Mouse (Mus musculus): Measurements from ENCODE around the gene Chmp2a. TPM values are rescaled to one million over a fixed set of nuclear protein-coding genes. Genes with fewer than 3 reads are reported as not detected.

Gene Chmp2a
- total RNA-seq, 2 experiments from 2014 or later = 210 to 213 TPM

DNA sequence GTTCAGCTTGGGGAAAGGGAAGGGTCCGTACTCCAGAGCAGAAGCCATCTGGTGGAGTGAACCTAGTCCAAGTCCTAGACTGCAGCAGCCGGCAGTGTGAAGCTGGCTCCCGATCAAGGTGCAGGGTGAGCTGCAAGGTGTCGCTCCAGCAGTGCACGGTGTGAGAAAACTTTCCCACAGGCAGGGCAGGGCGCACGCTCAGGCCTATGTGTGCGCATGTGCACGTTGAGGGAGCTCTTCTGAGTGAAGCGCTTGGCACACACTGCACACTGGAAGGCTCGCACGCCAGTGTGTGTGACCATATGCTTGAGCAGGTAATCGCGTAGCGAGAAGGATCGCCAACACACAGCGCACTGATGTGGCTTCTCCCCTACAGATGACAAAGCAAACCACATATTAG, 28.6 kb downstream of the Chmp2a start:
- no peak for DNase-seq (ENCODE audit: low spot score in 2 of 2)

DNA sequence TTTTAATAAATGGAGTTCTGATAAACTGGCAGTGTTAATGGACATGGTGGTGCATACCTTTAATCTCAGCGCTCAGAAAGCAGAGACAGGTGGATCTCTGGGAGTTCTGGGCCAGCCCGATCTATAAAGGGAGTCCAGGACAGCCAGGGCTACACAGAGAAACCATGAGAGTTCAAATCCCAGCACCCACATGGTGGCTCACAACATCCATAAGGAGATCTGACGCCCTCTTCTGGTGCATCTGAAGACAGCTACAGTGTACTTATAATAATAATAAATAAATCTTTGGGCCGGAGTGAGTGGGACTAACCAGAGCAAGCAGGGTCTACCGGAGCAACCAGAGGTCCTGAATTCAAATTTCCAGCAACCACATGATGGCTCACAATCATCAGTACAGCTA, 31.2 kb downstream of the Chmp2a start:
- no peak for DNase-seq (ENCODE audit: low spot score in 2 of 2)

DNA sequence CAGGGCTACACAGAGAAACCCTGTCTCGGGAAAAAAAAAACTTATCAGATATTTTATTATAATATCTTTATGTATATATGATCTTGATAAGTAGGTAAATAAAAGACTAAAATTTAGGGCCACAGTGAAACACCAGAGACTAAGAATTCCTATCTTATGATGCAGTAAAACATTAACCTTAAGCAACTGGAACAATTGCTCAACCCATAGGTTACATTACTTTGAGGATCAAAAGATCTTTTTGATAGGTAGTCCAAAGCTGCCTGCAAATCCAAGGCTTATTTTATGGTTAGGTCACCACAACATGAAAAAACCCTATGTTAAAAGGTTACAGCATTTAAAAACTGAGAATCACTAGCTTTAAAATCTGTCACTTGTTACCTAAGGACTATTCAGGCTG, 33.0 kb downstream of the Chmp2a start:
- no peak for DNase-seq (ENCODE audit: low spot score in 2 of 2)

DNA sequence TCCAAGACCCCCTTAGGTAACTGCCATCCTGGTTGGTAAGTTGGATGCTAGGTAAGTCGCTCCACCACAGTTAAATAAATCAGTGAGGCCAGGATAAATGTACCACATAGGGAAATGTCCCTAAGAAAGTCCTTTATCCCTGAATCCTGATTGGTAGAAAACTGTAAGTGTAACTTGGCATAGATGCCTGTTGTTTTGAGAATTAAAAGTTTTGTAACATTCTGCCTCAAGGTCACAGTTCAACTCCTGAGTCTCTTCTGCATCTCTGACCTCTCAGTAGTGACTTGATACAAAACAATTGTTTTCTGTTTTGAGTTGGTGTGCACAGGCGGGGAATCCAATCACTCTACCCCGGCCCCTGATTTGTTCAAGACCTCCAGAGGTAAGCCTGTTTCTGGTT, 35.8 kb downstream of the Chmp2a start, which contains the start of gene Trim28:
Gene Trim28 (plus strand): TSS at position 264 of the 400 bp plus-strand sequence.
- no peak for DNase-seq (ENCODE audit: low spot score in 2 of 2)

DNA sequence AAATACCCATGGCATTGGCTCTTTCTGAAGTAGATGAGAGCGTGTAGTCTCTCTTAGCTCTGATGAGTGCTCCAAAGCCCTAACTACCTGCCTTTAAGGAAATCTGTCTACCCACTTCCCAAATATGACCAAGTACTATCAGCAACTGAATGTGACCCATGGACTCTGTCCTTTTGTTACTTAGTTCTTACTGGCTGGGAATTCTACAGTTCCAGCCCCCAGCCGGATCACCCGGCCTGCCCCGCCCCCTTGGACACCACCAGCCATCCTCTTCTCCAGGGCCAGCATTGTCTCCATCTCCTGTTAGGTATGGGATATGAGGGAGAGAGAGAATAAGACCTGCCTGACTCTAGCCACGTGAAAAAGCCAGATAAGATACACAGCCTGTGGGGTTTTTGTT, 36.6 kb downstream of the Chmp2a start, which contains the start of gene Slc27a5:
Gene Slc27a5 (minus strand): TSS at position 140 of the 400 bp plus-strand sequence.
- DNase-seq (ENCODE audit: low spot score in 2 of 2) = no peak

DNA sequence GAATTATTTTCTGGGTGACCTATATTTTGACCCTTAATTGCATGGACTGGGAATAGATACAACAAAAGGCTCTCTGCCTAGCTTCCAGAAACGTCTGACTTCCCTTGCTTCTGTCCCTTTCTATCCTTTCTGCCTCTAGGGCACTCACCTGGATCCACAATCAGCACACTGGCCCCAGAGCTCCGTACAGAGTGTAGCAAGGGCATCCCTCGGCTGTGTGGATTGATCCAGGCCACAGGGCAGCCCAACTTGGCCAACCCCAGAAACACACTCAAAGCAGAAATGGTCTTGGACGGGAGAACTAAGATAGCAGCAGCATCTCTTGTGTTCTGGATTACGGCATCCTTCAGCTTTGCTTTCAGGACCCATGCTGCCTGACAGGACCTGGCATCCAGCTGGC, 37.4 kb downstream of the Chmp2a start:
- no peak for DNase-seq (ENCODE audit: low spot score in 2 of 2)

DNA sequence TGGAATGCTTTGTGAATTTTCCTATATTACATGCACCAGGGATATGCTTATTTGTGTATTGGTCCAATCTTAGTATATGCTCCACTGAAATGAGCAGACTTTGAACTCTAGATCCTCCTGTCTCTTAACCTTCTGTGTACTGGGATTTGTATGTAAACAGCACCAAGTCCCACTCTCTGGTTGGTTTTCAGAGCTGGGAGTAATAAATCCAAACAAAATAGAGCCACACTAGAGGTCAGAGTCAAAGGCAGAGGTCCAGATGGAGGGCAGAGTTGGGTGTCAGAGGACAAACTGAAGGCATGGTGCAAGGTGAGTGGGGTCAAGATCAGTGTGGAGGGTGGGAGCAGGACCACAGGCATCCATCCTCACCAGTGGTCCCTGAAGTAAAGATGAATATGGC, 38.7 kb downstream of the Chmp2a start:
- no peak for DNase-seq (ENCODE audit: low spot score in 2 of 2)

DNA sequence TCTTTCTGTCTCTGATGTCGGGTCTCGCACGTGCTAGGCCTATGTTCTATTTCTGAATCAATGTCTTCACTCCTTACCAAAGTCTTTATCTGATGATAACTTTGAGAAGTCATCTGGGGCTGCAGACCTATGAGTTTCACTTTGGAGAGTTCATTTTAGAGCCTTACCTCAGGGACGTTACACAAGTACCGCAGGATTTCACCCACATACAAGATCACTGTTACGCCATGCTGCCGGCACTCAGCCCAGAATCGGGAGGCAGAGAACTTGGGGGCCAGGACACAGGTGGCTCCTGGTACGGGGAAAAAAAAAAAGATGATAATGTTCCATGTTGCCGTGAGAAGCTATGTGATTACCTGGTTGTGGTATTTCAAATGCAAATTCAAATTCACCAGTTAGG, 41.5 kb downstream of the Chmp2a start:
- no peak for DNase-seq (ENCODE audit: low spot score in 2 of 2)

DNA sequence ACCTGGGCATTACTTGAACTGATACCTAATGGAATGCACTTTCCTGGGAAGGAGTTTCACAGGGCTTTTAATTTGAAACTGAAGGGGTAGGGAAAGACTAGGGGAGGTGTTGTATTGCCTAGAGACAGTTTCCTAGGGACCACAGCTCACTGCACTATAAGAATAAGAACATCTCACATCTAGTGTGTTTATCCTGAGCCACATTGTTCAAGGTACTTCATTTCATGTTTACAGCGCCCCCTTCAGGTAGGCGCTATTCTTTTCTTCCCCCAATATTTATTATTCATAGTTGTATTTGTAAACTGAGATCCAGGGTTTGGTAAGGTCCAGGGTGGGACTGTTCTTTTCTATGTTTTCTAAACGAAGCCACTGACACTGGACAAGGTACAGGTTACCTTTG, 42.4 kb downstream of the Chmp2a start:
- no peak for DNase-seq (ENCODE audit: low spot score in 2 of 2)

DNA sequence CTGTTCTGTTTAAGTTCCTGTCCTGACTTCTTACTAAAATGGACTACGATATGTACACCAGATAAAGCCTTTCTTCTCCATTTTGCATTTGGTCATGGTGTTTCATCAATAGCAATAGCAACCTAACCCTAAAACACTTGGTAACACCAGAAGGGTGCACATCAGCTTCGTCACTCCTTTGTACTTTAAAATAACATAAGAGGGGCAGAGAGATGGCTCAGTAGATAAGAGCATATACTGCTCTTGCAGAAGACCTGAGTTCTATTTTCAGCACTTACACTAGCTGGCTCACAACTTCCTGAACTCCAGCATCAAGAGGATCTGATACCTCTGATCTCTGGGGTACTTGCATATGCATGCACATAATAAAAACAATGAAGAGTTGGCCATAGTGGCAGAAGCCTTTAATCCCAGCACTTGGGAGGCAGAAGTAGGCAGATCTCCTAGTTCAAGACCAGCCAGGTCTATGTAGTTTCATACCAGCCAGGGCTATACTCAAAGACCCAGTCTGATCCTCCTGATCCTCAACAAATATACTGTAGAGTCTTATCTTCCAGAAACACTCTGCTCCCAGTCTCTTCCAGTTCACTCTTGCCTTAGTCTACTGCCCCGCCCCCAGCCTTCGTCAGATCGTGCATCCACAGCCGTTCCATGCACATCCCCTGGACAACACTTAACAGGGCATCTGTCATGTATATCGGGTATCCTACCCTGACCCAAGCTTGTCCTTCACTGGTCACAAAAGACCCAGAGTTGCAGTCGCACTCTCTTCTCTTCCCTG, 47.0 kb downstream of the Chmp2a start:
- no peak for DNase-seq (ENCODE audit: low spot score in 2 of 2)

DNA sequence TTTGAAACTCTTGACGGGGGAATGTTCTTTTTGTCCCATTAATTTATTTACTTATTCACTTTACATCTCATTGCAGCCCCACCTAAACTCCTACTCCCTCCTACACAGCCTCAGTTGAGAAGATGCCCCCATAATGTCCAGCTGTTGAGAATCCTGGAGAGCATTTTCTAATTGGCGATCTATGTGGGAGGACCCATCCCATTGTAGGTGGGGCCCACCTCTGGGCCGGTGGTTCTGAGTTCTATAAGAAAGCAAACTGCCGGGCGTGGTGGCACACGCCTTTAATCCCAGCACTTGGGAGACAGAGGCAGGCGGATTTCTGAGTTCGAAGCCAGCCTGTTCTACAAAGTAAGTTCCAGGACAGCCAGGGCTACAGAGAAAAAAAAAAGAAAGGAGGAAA, 47.7 kb downstream of the Chmp2a start:
- no peak for DNase-seq (ENCODE audit: low spot score in 2 of 2)

DNA sequence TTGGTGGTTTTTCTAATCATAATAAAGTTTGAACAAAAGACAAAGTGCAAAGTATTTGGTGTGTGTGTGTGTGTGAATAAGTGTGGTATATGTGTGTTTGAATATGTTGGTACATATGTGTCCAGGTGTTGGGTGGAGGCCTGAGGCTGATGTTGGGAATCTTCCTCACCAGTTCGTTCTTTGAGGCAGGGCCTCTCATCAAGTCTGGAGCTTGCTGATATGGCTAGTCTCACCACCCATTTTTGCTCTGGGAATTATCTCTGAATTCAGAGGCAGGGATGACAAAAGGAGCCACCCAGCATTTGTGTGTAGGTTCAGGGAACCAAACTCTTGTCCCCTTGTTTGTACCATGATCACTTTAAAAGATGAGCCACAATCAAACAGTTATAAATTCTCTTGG, 48.9 kb downstream of the Chmp2a start:
- DNase-seq (ENCODE audit: low spot score in 2 of 2) = no peak

Other genes with a start within 250 kb of the Chmp2a start
- gene Zscan18, start 231.2 kb downstream of the Chmp2a start, total RNA-seq (2021) = 1 to 10 TPM; 2.4 to 3.1 TPM
- gene Zfp329, start 215.9 kb downstream of the Chmp2a start, total RNA-seq (2021) = 10 to 100 TPM in 1 of 2 experiments, 1 to 10 TPM in 1; 9.2 to 10.1 TPM
- gene Zfp110, start 200.0 kb downstream of the Chmp2a start, total RNA-seq (2021) = 10 to 100 TPM; 20.0 to 27.6 TPM
- gene Zfp128, start 153.6 kb downstream of the Chmp2a start, total RNA-seq (2021) = 1 to 10 TPM; 3.0 to 4.0 TPM
- 10 to 100 TPM; 13.9 to 14.2 TPM for gene Zscan22, start 137.0 kb downstream of the Chmp2a start, total RNA-seq (2021)
- 100 to 1,000 TPM; 896 to 922 TPM for gene Rps5, start 112.5 kb downstream of the Chmp2a start, total RNA-seq (2021)
- under 1 TPM; 0.30 to 0.45 TPM for gene Rnf225, start 107.4 kb downstream of the Chmp2a start, total RNA-seq (2021)
- gene Zfp324, start 69.0 kb downstream of the Chmp2a start, total RNA-seq (2021) = 1 to 10 TPM; 8.4 to 9.5 TPM
- gene Zfp446, start 57.0 kb downstream of the Chmp2a start, total RNA-seq (2021) = 1 to 10 TPM; 5.7 to 6.5 TPM
- gene Slc27a5, start 36.6 kb downstream of the Chmp2a start, total RNA-seq (2021) = under 1 TPM in 1 of 2 experiments, not detected in 1; 0.70 TPM
- 100 to 1,000 TPM; 201 to 235 TPM for gene Trim28, start 35.7 kb downstream of the Chmp2a start, total RNA-seq (2021)
- 10 to 100 TPM; 12.1 to 12.5 TPM for gene Zbtb45, start 24.8 kb downstream of the Chmp2a start, total RNA-seq (2021)
- gene Ube2m, start 3.5 kb upstream of the Chmp2a start, total RNA-seq (2021) = 100 to 1,000 TPM; 162 to 182 TPM
- gene Mzf1, start 20.0 kb upstream of the Chmp2a start, total RNA-seq (2021) = 1 to 10 TPM; 1.8 to 2.2 TPM
- not detected for gene Vmn1r85, start 60.4 kb upstream of the Chmp2a start, total RNA-seq (2021)
- gene Vmn1r86, start 85.1 kb upstream of the Chmp2a start, total RNA-seq (2021) = not detected
- gene Vmn1r87, start 105.3 kb upstream of the Chmp2a start, total RNA-seq (2021) = not detected
- gene Vmn1r88, start 124.8 kb upstream of the Chmp2a start, total RNA-seq (2021) = under 1 TPM; 0.06 to 0.10 TPM
- gene Vmn1r89, start 178.2 kb upstream of the Chmp2a start, total RNA-seq (2021) = not detected
- gene Lig1, start 242.5 kb upstream of the Chmp2a start, total RNA-seq (2021) = 1 to 10 TPM; 6.6 to 9.8 TPM
- gene Zswim9, start 243.9 kb upstream of the Chmp2a start, total RNA-seq (2021) = 1 to 10 TPM; 8.4 to 9.6 TPM